Mouse (Mus musculus) cerebellum, postnatal 4 days (tissue): Measurements from ENCODE around the gene Slc35f3.
A peak's percentile ranks its signal among the peaks of the same experiment; 100 is the strongest.

Experiments used
- DNase-seq, 2 experiments: peaks; one replicate each; pipeline ENCODE4 v3.0.0; 2022; ENCODE audit warnings: low spot score in 2 of 2, mixed read lengths in 1 of 2

The Slc35f3 gene

DNA sequence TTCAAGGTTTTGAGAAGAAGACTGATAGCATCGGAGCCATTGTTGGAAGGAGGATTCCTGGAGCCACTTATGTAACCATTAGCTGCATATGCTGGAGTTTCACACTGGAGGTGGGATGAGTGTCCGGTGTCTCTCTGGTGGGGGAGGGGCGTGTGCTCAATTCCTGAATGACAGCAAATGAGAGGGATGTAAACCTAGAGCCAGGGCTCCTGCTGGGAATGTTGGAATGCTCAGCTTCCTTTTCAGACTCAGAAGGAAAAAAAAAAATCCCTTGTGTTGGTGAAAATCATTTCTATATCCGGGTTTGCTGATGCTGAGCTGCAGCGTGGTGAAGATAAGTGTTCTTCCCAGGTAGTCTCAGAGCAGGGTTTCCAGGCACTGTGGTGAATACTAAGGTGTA lies 29.4 kb downstream of the Slc35f3 start:
- no peak for DNase-seq

DNA sequence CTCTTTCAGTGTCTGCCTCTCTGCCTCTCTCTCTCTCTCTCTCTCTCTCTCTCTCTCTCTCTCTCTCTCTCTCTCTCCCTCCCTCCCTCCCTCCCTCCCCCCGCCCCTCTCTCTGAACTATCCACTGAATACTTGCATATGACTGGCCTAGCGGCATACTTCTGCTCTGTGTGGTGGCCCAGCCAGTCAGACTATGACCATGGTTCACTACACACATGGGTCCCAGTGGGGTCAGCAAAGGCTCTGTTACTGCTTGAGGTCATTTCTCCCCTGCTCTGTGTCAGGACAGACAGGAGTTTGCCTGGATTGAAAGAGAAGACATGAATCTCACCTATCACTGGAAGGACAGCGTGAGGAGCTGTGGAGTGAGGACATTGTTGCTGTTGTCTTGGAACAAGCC lies 40.5 kb downstream of the Slc35f3 start:
- no peak for DNase-seq

DNA sequence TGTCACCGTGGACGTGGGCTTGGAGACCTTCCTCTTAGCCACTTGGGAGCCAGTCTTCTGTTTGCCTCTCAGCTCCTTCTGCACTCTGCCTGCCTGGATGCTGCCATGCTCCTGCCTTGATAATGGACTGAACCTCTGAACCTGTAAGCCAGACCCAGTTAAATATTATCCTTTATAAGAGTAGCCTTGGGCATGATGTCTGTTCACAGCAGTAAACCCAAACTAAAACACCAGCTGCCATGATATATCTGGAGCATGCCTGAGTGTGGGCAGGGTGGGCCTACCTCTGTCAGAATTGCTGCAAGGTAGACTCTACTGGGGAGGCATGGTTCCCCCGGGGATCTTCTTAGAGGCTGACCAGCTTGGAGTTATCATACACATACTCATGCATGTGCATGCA lies 41.0 kb downstream of the Slc35f3 start:
- DNase-seq = no peak

DNA sequence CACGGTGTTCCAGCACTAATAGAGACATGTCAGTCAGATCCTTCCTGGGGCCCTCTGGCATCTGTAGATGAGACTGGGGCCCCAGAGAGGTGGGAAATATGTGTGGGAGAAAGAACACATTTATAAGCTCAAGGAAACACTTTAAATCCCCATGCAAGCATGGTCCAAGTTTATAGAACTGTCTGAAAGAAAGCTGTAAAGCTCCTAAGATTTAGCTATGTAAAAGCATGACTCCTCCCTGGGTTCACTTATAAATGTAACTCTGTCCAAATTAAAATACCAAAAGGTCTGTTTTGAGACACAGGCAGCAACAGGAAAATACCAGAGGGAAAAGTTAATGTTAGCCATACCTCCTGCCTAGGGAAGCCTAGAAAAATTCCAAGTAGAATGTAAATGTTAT lies 42.8 kb downstream of the Slc35f3 start:
- no peak for DNase-seq

DNA sequence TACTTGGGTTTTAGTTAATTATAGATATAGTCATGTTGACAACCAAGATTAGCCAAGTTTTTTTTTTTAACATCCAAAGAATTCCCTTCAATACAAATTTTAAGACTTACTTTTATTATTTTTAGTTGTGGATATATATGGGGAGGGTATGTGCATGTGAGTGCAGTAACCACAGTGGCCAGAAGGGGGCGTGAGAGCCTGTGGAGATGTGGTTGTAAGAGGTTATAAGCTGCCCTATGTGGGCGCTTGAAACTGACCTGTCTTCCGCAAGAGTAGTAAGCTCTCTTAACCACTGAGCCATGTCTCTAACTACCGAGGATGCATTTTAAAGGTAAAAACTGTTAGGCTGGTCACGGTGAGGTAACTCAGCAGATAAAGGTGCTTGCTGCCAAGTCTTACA lies 45.1 kb downstream of the Slc35f3 start:
- DNase-seq = no peak

DNA sequence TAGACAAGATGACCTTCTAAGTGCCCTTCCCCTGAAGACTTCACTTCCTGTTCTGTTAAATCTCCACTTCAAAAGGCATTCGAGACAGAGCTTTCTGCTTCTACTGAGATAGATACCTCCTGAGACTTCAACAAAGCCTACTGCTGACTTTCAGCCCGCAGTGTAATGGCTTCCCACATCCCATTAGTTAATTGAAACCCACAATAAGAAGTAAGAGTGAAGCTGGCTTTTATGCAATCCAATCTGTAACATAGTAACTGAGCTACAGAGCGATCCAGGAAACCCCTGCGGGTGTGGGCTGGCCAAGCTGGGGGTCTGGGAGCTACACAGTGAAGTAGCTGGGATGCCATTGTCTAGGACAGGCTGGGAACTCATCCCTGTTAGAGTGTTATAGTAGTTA lies 46.7 kb downstream of the Slc35f3 start:
- DNase-seq = no peak

DNA sequence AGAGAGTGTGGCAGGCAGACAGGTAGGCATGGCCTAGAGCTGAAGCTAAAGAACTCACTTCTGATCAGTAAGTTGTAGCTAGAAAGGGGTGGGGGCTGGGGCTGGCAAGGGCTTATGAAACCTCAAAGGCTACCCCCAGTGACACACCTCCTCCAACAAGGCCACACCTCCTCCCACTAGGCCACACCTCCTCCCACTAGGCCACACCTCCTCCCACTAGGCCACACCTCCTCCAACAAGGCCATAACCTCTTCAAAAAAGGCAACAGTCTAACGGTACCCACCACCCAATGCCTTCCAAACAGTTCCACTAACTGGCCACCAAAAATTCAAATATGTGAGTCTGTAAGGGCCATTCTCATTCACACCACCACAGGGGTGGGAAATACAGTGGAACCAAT lies 54.9 kb downstream of the Slc35f3 start:
- DNase-seq = no peak

DNA sequence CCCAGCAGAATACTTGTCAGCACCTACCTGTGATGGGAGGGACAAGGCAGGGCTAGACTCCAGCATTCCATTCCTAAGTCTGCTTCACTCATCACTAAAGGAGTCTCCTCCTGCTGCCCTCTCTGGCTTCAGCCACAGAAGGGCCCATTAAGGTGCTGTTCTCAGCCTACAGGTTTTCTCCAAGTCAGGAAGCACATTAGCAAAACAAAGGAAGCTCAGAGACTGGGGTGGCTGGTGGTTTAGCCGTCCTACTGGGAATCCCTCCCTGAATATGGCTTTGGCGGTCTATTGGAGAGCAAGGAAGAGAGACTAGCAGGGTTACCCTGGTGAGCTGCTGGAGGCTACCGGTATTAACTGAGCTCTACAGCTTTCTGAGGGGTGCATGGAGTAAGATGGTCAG lies 59.6 kb downstream of the Slc35f3 start:
- DNase-seq = no peak

DNA sequence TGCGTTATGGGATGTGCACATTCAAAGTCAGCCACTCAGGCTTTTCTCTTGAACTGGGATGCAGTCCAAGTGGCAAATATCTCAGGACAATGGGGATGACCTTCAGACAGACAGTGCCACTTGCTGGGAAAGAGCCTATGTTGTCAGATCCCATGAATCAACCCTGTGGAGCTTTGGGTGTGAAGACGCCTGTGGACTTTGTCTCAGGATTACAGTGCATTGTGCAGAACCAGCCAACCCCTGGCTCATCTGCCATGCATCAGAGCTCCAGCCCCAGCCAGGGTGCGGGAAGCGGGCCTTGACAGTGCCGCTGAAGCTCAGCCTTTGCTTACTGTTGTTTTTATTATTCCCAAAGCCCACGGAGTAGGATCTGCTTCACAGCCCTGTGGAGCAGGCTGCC lies 60.9 kb downstream of the Slc35f3 start:
- DNase-seq = no peak

DNA sequence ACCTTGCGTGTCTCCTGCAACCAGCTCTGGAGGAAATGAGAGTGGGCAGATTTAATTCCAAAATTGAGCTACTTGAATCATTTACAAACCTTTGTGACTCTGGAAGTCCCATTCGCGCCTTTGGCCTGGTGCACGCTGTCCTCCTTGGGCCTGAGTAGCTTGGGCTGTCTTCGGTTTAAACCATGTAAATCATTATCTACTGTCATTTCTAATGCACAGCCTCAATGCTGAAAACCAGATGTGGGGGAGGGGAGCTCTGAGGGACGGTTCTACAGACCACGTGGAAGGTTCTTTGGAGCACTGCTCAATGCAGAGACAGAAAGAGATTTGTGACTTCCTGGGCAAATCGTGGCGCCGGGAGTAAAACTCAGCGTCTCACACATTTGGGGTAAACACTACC lies 61.7 kb downstream of the Slc35f3 start:
- DNase-seq = no peak

DNA sequence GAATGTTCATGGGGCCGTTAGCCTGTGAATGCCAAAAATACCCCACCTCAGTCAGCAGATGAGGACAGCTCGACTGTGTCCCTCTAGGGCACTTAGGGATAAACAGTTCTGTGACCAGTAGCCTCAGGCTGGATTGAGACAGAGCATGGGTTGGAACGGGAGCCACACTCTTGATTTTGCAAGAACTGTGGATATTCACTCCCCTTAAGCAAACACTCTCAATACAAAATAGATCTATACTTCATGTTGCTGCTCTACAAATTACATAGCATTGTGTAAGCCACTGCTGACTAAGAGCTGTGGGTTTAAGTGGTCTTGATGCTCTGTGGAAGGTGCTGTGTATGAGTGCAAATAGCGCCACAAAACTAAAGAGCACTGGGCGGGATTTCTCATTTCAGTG lies 62.3 kb downstream of the Slc35f3 start:
- DNase-seq = no peak

DNA sequence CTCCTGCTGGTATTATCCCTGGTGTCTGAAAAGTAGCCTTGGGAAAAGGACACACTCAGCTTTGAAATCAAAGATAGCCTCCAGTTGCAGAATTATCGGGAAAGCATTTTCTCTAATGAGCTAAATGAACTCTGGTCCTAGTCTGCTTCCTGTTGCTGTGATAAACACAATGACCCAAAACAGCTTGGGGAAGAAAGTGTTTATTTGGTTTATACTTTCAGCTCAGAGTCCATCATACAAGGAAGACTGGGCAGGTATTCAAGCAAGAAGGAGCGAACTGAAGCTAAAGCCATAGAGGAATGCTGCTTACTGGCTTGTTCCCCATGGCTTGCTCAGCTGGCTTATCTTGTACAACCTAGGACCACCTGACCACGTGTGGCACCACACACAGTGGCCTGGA lies 67.9 kb downstream of the Slc35f3 start:
- DNase-seq = no peak

DNA sequence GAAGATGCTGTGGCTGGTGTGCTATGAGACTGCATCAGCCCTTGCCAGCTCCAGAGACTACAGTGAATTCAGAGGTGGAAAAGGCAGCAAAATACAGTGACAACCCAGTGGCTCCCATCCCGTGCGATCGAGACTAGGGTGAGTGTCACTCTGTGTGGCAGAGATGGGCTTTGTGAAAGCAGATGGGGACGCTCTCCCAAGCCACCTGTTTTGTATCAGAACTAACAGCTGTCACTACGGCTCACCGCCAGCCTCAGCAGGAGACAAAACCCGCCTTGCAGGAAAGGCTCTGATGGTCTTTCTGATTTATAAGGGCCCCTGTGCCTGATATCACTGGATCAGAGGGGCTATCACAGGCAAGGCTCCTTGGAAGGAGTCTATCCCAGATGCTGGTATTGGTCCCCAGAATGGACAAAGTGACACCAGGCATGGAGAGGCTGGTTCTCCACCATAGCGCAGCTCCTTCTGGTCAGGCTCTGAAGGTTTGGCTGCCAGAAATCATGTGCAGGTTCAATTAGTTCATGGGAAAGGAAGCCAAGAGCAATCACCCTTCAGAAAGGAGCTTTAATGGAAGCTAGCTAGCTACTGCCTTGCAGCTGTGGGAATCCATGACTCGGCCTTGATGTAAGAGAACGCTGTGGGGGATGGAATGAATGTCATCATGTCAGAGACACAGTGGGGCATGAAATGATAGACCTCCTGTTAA lies 70.1 kb downstream of the Slc35f3 start:
- DNase-seq = peak in 1 of 2 experiments; percentile 77

DNA sequence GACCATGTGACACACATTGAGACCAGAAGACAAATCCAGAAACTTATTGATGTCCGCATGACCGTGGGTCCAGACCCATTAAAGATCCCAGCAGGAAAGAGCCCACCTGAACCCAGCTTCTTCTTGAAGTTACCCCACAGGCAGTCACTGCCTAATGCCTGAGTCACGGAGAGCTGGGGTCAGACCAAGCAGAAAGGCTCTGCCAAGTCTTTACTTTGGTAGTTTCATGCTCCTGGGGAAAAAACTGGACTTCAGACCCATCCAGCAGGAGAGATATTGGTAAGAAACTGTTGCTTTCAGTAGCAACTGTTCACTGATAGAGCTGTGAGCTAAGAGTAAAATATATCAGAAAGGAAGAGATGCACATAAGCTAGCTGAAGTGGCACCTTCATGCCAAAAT lies 73.5 kb downstream of the Slc35f3 start:
- DNase-seq = no peak

DNA sequence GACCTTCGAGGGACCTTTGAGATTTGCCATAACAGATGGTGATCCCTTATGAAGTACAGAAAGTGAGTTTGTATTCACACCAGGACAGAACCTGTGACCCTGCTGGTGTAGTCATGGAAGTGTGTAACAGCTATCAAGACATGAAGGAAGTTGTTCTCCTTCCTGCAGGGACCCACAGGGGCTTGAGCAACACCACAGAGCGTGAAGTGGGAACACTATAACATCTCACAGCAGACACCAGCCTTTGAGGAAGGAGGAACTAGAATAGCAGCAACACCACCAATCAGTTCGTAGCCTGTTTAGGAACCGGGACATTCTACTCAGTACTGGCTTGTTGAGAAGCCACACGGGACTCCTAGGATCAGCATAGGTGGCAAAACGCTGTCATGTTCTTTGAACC lies 81.2 kb downstream of the Slc35f3 start:
- no peak for DNase-seq

DNA sequence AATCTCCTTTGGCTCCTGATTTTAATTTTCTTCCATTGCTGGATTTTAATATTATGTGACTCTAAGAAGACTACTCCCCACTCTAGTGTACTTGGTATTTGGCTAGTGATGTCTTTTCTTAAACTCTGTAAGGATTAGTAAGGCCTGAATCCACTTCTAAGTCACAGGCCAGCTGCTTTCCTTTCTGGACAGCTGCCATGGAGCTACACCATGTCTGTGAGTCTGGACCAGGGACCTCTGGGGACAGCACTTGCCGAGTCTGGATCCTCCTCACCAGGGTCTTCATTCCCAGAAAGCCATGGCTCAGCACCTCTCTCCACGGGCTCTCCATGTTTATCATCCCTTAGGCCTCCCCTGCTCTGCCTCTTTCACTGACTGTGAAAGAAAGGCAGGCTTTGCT lies 81.8 kb downstream of the Slc35f3 start:
- DNase-seq = peak in 1 of 2 experiments; percentile 34

DNA sequence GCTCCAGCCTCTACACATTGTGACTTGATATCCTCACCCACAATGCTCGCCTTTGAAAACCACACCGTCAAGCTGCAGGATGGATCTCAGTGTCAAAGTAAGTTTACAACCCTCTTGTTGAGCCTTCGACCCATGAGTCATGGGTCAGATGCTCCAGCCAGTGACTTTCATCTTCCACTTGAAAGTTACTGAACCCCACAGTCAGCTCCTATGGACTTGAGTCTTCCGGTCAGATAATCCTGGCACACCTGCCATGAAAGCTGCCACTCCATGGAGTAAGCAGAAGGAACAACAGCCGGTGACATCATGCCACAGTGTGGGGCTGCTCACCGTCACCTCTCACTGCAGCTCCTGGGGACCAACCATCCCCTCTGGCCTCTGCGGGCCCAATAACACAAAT lies 82.9 kb downstream of the Slc35f3 start:
- no peak for DNase-seq

DNA sequence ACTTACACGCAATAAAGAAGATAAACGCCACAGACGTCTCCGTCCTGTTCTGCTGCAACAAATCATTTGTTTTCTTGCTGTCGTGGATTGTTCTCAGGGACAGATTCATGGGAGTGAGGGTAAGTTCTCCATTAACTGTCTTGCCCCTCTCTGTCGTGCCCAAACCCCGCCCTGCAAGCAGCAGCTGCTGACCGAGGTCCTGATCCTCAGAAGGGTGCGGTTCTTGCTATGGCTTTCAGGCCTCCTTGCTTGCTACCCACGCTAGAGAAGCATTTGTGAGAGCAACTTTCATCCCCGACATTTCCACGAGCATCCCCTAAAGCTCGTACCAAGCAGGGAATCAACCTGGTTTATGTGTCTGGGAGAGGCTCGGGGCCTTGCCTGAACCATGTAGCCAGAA lies 83.9 kb downstream of the Slc35f3 start:
- no peak for DNase-seq

DNA sequence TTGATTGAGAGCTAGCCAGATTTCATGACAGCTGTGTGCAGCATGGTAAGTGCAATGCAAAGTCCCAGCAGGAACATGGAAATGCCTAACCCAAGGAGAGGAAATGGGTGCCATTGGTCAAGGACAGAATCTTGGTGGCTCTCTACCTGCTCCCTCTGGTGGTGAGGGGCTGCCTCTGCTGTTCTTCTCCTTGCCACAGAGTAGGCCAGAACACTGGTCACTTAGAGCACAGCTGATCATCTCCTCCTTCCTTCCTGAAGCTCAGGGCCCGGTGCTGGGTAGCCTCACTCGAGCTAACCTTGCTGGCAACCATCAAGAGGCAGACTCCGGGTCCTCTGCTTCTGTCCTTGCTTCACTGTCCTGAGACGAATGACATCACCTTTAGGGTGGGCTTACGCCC lies 84.4 kb downstream of the Slc35f3 start:
- DNase-seq = peak in 1 of 2 experiments; percentile 58

DNA sequence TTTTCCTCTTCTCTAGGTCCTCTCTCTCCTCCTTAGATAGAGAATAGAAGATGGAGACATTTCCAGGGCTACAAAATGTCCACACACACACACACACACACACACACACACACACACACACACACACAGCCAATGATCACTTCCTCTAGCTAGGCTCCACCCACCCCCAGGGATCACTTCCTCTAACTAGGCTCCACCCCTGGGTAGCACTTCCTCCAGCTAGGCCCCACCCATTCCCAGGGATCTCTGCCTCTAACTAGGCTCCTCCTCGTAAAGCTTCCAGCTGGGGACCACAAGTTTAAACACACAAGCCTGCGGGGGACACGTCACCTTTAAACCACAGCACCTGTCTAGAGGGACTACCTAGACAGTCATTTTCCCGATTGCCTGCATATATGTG lies 89.2 kb downstream of the Slc35f3 start:
- DNase-seq = no peak

DNA sequence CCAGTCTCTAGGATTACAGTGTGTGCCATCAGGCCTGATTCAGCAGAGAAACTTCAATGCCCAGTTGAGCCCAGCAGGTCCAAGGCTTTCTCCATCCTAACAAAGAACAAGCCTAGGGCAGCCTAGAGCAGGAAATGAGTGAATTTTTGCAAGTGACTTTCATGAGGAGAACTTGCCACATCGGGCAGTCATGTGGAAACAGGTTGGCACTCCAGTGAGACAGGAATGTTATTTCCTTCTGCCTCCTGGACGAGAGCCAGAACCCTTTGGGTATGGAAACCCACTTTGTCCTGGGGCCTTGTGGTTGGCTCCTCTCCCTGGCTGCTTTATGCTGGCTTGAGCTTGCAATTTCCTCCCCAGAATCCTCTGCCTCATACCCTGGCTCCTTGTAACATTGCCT lies 93.2 kb downstream of the Slc35f3 start:
- DNase-seq = peak in 1 of 2 experiments; percentile 33

DNA sequence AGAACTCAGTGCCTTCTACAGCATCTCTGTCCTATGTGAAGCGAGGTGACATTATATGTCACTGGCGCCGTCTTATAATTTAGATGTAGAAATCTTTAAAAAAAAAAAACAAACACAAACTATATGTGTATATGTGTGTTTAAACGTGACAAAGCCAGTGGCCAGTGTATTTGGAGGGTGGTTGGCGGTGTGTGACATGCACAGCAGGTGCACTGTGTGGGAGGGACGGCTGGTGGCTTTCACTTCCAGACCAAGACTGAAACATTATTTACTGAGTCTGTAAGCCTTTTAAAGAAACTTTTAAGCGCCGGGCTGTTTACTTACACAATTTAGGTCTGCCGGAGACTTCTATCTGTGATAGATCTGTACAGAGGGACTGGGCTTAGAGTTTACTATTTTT lies 97.0 kb downstream of the Slc35f3 start:
- no peak for DNase-seq

DNA sequence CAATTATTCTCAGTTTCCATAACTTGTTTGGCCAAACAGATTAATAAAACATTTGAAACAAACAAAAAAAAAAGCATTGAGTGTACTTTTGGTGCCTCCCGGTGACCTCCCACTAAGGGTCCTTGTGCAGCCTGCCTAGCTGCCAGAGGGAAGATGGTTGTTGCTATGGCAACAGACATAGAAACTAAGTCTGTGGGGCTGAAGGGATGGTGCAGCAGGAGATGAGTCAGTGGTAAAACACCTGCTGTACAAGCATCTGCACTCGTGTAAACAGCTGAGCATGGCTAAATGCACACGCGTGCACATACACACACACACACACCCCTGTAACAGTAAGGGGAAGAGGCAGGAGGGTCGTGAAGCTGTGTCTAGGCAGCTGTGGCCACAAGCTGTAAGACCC lies 97.6 kb downstream of the Slc35f3 start:
- no peak for DNase-seq

DNA sequence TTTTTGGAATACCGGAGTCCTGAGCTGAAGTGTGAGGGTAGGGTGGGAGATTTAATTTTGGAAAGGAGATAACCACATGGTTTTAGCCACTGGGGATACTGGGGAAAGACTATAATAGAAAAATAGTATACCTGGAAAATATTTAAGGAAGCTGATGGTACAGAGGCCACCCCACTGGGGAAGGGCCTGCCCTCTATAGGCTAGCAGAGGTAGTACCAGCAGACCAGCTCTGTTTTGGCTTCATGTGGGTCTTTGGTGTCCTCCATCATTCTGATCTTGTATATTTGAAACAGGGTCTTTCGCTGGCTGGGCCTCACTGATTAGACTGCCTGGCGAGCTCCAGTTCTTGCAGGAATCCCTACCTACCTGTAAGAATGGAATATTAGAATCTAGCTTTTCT lies 100.0 kb downstream of the Slc35f3 start:
- no peak for DNase-seq
